Mouse (Mus musculus): ENCODE results near the gene Dcakd. TPM values are rescaled to one million over a fixed set of nuclear protein-coding genes. Genes with fewer than 3 reads are reported as not detected.

Gene Dcakd
- polyA plus RNA-seq, 1 experiment from 2014 or later: 99.4 TPM

- Histone ChIP-seq H3K36me3 (ENCODE audit: control insufficient read depth, insufficient read depth, low read length) (no peaks in the 10 kb centered on the region), H3K4me1 (ENCODE audit: control insufficient read depth in 2 of 2, insufficient read depth in 2 of 2, low read length in 2 of 2) (peaks cover 9 to 14% of the 10 kb centered on the region in 2 experiments), H3K9ac (ENCODE audit: low read length) (no peak overlapping the region), H3K27ac (replicated peaks in 1 of 2; ENCODE audit: control insufficient read depth in 1 of 2, insufficient read depth in 1 of 2, low read depth in 2 of 2, low read length in 2 of 2) (no peak overlapping the region), H3K4me2 (ENCODE audit: low read length) (peak overlapping the region; percentile 44; the same call in 1 of the 2 replicates), H3K27me3 (ENCODE audit: control insufficient read depth, insufficient read depth, low read length) (peaks cover 39% of the 10 kb centered on the region), H3K4me3 (ENCODE audit: control insufficient read depth in 1 of 2, insufficient read depth in 1 of 2, low read depth in 1 of 2, low read length in 2 of 2) (no peak overlapping the region), H3K9me3 (ENCODE audit: control insufficient read depth, low read length) (no peaks in the 10 kb centered on the region)
- no peak for ATAC-seq (ENCODE audit: insufficient number of reproducible peaks, insufficient read depth, low FRiP score, low read depth)
- WGBS: 34% methylated on average over 7 of the region's 7 CpGs
These were observed 65.3 kb downstream of the Dcakd start for GRCm38 (mm10) chr11:102962861-102963245.

- ATAC-seq (ENCODE audit: insufficient number of reproducible peaks, insufficient read depth, low FRiP score, low read depth): no peak
- WGBS: 87% methylated on average over 4 of the region's 4 CpGs
- Histone ChIP-seq H3K27me3 (ENCODE audit: control insufficient read depth, insufficient read depth, low read length) (peaks cover 22% of the 10 kb centered on the region), H3K4me2 (ENCODE audit: low read length) (no peak overlapping the region), H3K9ac (ENCODE audit: low read length) (no peak overlapping the region), H3K9me3 (ENCODE audit: control insufficient read depth, low read length) (no peaks in the 10 kb centered on the region), H3K36me3 (ENCODE audit: control insufficient read depth, insufficient read depth, low read length) (no peaks in the 10 kb centered on the region), H3K4me1 (ENCODE audit: control insufficient read depth in 2 of 2, insufficient read depth in 2 of 2, low read length in 2 of 2) (peaks cover 16 to 22% of the 10 kb centered on the region in 2 experiments), H3K4me3 (ENCODE audit: control insufficient read depth in 1 of 2, insufficient read depth in 1 of 2, low read depth in 1 of 2, low read length in 2 of 2) (no peak overlapping the region), H3K27ac (replicated peaks in 1 of 2; ENCODE audit: control insufficient read depth in 1 of 2, insufficient read depth in 1 of 2, low read depth in 2 of 2, low read length in 2 of 2) (no peak overlapping the region)
These were observed 67.1 kb downstream of the Dcakd start for GRCm38 (mm10) chr11:102961082-102961481.

GRCm38 (mm10) chr11:102958870-102959269 lies 69.3 kb downstream of the Dcakd start:
- H3K36me3 ChIP-seq (ENCODE audit: control insufficient read depth, insufficient read depth, low read length): no peaks in the 10 kb centered on the region
- no peak overlapping the region for H3K27ac ChIP-seq (replicated peaks in 1 of 2; ENCODE audit: control insufficient read depth in 1 of 2, insufficient read depth in 1 of 2, low read depth in 2 of 2, low read length in 2 of 2)
- H3K27me3 ChIP-seq (ENCODE audit: control insufficient read depth, insufficient read depth, low read length): peaks cover 15% of the 10 kb centered on the region
- no peak overlapping the region for H3K9ac ChIP-seq (ENCODE audit: low read length)
- H3K9me3 ChIP-seq (ENCODE audit: control insufficient read depth, low read length): no peaks in the 10 kb centered on the region
- no peak for ATAC-seq (ENCODE audit: insufficient number of reproducible peaks, insufficient read depth, low FRiP score, low read depth)
- no peak overlapping the region for H3K4me2 ChIP-seq (ENCODE audit: low read length)
- 80% methylated on average over 1 of the region's 1 CpGs for WGBS
- peaks cover 23% of the 10 kb centered on the region in 2 experiments for H3K4me1 ChIP-seq (ENCODE audit: control insufficient read depth in 2 of 2, insufficient read depth in 2 of 2, low read length in 2 of 2)
- no peak overlapping the region for H3K4me3 ChIP-seq (ENCODE audit: control insufficient read depth in 1 of 2, insufficient read depth in 1 of 2, low read depth in 1 of 2, low read length in 2 of 2)

- H3K4me1 ChIP-seq (ENCODE audit: control insufficient read depth in 2 of 2, insufficient read depth in 2 of 2, low read length in 2 of 2): peaks cover 18 to 19% of the 10 kb centered on the region in 2 experiments
- no peak overlapping the region for H3K27ac ChIP-seq (replicated peaks in 1 of 2; ENCODE audit: control insufficient read depth in 1 of 2, insufficient read depth in 1 of 2, low read depth in 2 of 2, low read length in 2 of 2)
- H3K9ac ChIP-seq (ENCODE audit: low read length): no peak overlapping the region
- H3K36me3 ChIP-seq (ENCODE audit: control insufficient read depth, insufficient read depth, low read length): no peaks in the 10 kb centered on the region
- WGBS: 83% methylated on average over 6 of the region's 6 CpGs
- no peaks in the 10 kb centered on the region for H3K9me3 ChIP-seq (ENCODE audit: control insufficient read depth, low read length)
- H3K4me3 ChIP-seq (ENCODE audit: control insufficient read depth in 1 of 2, insufficient read depth in 1 of 2, low read depth in 1 of 2, low read length in 2 of 2): no peak overlapping the region
- no peak overlapping the region for H3K4me2 ChIP-seq (ENCODE audit: low read length)
- no peak for ATAC-seq (ENCODE audit: insufficient number of reproducible peaks, insufficient read depth, low FRiP score, low read depth)
- peaks cover 11% of the 10 kb centered on the region for H3K27me3 ChIP-seq (ENCODE audit: control insufficient read depth, insufficient read depth, low read length)
These were observed 69.7 kb downstream of the Dcakd start for GRCm38 (mm10) chr11:102958431-102958830.

GRCm38 (mm10) chr11:102957692-102958091 lies 70.4 kb downstream of the Dcakd start:
- Histone ChIP-seq H3K4me2 (ENCODE audit: low read length) (no peak overlapping the region), H3K4me3 (ENCODE audit: control insufficient read depth in 1 of 2, insufficient read depth in 1 of 2, low read depth in 1 of 2, low read length in 2 of 2) (no peak overlapping the region), H3K27ac (replicated peaks in 1 of 2; ENCODE audit: control insufficient read depth in 1 of 2, insufficient read depth in 1 of 2, low read depth in 2 of 2, low read length in 2 of 2) (no peak overlapping the region), H3K4me1 (ENCODE audit: control insufficient read depth in 2 of 2, insufficient read depth in 2 of 2, low read length in 2 of 2) (peaks cover 16% of the 10 kb centered on the region in 2 experiments), H3K9ac (ENCODE audit: low read length) (no peak overlapping the region), H3K36me3 (ENCODE audit: control insufficient read depth, insufficient read depth, low read length) (no peaks in the 10 kb centered on the region), H3K9me3 (ENCODE audit: control insufficient read depth, low read length) (no peaks in the 10 kb centered on the region), H3K27me3 (ENCODE audit: control insufficient read depth, insufficient read depth, low read length) (peaks cover 11% of the 10 kb centered on the region)
- WGBS: 77% methylated on average over 8 of the region's 8 CpGs
- ATAC-seq (ENCODE audit: insufficient number of reproducible peaks, insufficient read depth, low FRiP score, low read depth): no peak

- WGBS: 50% methylated on average over 16 of the region's 16 CpGs
- Histone ChIP-seq H3K4me1 (ENCODE audit: control insufficient read depth in 2 of 2, insufficient read depth in 2 of 2, low read length in 2 of 2) (peaks cover 16% of the 10 kb centered on the region in 2 experiments), H3K4me3 (ENCODE audit: control insufficient read depth in 1 of 2, insufficient read depth in 1 of 2, low read depth in 1 of 2, low read length in 2 of 2) (no peak overlapping the region), H3K36me3 (ENCODE audit: control insufficient read depth, insufficient read depth, low read length) (no peaks in the 10 kb centered on the region), H3K27ac (replicated peaks in 1 of 2; ENCODE audit: control insufficient read depth in 1 of 2, insufficient read depth in 1 of 2, low read depth in 2 of 2, low read length in 2 of 2) (no peak overlapping the region), H3K4me2 (ENCODE audit: low read length) (no peak overlapping the region), H3K9ac (ENCODE audit: low read length) (no peak overlapping the region), H3K9me3 (ENCODE audit: control insufficient read depth, low read length) (no peaks in the 10 kb centered on the region), H3K27me3 (ENCODE audit: control insufficient read depth, insufficient read depth, low read length) (peaks cover 15% of the 10 kb centered on the region)
- ATAC-seq (ENCODE audit: insufficient number of reproducible peaks, insufficient read depth, low FRiP score, low read depth): no peak
These were observed 71.0 kb downstream of the Dcakd start for GRCm38 (mm10) chr11:102956962-102957614.

GRCm38 (mm10) chr11:102952922-102953321 lies 75.2 kb downstream of the Dcakd start:
- ATAC-seq (ENCODE audit: insufficient number of reproducible peaks, insufficient read depth, low FRiP score, low read depth): no peak
- H3K4me2 ChIP-seq (ENCODE audit: low read length): no peak overlapping the region
- H3K27ac ChIP-seq (replicated peaks in 1 of 2; ENCODE audit: control insufficient read depth in 1 of 2, insufficient read depth in 1 of 2, low read depth in 2 of 2, low read length in 2 of 2): no peak overlapping the region
- H3K36me3 ChIP-seq (ENCODE audit: control insufficient read depth, insufficient read depth, low read length): no peaks in the 10 kb centered on the region
- peaks cover 53% of the 10 kb centered on the region for H3K27me3 ChIP-seq (ENCODE audit: control insufficient read depth, insufficient read depth, low read length)
- no peaks in the 10 kb centered on the region for H3K9me3 ChIP-seq (ENCODE audit: control insufficient read depth, low read length)
- no peak overlapping the region for H3K4me3 ChIP-seq (ENCODE audit: control insufficient read depth in 1 of 2, insufficient read depth in 1 of 2, low read depth in 1 of 2, low read length in 2 of 2)
- H3K4me1 ChIP-seq (ENCODE audit: control insufficient read depth in 2 of 2, insufficient read depth in 2 of 2, low read length in 2 of 2): peaks cover 16 to 20% of the 10 kb centered on the region in 2 experiments
- 39% methylated on average over 6 of the region's 6 CpGs for WGBS
- no peak overlapping the region for H3K9ac ChIP-seq (ENCODE audit: low read length)
